Mouse (Mus musculus) right cerebral cortex, postnatal 25 days (tissue): ENCODE results near the gene Lefty2.

ENCODE experiments used
- DNase-seq: peaks from one replicate; pipeline ENCODE4 v3.0.0; 2022

Lefty2 gene

DNA sequence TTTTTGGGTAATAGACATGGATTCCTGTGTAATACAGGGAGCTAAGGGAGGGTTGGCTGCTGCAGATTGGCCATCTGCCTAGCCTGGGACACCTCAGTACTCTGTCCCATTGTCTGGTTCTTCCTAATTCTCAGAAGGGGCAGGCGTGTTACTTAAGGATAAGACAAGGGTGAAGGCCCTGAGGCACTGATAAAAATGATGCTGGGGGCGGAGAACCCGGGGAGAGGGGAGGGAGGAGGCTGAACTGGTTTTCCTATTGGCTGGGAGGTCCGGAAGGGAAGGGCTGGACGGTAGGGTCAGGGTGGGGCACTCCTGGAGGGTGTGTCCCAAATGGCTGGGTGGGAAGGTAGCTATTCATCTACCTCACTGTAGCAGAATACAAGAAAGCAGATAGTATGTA, 10.0 kb downstream of the Lefty2 start:
- no peak for DNase-seq

GRCm38 (mm10) chr1:180903666-180904038, 10.7 kb downstream of the Lefty2 start:
- DNase-seq: no peak

DNA sequence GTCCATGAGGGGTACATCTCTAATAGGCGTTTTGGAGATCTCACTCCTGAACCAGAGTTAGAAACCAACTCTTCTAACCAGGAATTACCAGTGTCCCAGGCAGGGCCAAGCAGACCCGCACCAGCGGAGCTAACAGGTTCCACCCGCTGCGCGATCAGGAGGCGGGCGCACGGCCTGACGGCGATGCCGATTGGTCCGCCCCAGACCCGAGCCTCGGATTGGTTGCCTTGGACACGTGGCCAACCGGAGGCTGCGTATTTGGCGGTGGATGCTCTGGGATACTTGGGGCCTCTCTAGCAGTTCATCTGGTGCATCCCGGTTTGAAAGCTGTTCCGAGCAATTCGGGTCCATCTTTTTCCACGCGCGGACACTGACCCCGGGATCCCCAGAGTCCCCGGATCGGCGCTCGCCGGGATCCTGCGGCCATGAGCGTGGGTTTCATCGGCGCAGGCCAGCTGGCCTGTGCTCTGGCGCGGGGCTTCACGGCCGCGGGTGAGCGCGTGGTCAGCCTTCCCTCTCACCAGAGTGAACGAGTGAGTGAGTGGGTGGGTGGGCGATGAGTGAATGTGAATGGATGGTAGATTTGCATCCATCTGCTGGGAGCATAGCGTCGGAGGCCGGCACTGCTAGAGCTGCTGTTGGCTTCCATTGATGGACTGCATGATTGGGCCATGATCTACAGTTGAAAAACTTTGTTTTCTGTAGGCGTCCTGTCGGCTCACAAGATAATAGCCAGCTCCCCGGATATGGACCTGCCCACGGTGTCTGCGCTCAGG, 11.3 kb downstream of the Lefty2 start, which contains the start of gene Pycr2:
Gene Pycr2, plus strand, starts transcription at position 255 of the 776 bp plus-strand sequence.
- DNase-seq: peak; percentile 94

- DNase-seq: no peak
Measured at GRCm38 (mm10) chr1:180904815-180905080, 11.8 kb downstream of the Lefty2 start.

DNA sequence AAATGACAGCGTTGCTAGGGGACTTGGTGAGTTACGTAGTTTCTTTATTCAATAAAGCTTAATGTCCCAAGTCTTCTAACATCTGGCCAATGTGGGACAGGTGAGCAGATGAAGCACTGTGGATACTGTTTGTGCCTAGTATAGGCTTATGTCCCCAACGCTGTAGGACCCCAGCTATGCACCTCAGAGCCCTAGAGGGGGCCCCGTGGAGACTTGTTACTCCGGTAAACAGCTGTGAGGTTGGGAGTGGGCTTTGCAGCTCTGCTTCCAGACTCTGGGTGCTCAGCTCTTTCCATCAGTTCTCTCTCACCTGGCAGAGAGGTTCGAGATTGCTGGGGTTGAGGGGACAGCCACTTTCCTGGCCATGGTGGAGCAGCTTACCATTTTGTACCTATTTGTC, 12.4 kb downstream of the Lefty2 start:
- DNase-seq: no peak

DNA sequence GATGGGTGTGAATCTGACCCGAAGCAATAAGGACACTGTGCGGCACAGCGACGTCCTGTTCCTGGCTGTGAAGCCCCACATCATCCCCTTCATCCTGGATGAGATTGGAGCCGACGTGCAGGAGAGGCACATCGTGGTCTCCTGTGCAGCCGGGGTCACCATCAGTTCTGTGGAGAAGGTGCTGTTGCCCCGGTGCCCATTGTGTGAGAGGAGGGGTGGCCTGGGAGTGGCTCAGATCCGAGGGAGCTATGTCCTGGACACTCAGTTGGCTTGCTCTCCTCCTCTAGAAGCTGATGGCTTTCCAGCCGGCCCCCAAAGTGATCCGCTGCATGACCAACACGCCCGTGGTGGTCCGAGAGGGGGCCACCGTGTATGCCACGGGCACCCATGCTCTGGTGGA, 13.0 kb downstream of the Lefty2 start:
- DNase-seq: no peak

DNA sequence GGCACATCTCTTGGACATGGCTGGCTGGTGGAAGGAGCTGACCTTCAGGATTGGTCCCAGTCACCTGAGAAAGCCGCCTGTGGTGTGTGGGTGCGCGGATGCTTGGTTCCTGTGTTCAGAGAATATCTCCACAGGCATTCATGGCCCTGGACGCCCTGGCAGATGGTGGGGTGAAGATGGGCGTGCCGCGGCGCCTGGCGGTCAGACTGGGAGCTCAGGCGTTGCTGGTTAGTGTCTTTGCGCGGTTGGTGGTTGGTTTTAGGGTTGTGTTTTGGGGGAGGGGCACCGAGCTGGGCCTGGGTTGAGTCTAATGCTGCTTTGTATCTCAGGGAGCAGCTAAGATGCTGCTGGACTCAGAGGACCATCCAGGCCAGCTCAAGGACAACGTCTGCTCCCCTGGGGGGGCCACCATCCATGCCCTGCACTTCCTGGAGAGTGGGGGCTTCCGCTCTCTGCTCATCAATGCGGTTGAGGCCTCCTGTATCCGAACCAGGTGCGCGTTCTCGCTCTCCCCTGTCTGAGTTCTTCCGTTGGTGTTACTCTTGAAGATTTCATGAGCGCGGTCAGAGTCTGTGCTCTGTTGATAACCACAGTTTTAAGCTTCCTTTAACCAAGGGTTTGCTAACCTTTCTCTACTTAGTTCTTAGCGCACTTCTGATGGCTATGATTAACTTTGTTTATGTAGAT, 13.7 kb downstream of the Lefty2 start:
- DNase-seq: no peak

DNA sequence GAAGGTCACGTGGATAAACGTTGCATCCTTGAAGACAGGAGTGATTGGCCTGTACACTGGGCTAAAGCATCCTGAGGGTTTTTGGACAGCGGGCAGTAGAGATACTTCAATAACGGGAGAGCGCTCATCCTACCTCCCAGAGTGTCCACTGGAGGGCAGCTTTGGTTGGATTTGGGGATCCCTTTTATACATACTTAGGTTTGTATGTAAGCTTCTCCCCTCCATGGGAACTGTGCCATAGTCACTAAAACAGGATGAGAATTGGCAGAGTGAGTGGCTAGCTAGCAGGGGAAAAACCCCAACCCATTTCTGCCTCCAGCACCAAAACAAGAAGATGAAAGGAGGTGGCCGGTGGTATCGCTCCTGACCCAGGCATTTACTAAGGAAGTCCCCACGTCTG, 18.2 kb downstream of the Lefty2 start:
- DNase-seq: no peak

- no peak for DNase-seq
Measured at GRCm38 (mm10) chr1:180911653-180912287, 18.9 kb downstream of the Lefty2 start.

DNA sequence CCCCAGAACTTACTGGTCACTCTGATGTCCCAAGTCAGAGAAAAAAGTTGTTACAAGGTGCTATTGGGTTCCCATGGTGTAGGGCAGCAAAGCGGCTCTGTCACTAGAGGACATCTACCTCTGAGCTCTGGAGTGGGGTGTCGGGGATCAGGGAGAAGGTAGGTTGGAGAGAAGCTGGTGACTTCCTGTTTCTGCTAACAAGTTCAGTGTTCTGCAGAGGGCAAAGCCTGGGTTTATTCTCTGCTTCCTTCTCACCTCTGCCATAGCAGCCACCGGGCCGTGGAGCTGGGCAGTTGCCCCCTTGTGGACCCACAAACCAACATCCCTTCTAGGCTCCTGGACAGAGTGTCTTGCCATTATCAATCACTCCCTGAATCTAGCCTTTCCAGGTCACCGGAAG, 19.9 kb downstream of the Lefty2 start:
- no peak for DNase-seq

DNA sequence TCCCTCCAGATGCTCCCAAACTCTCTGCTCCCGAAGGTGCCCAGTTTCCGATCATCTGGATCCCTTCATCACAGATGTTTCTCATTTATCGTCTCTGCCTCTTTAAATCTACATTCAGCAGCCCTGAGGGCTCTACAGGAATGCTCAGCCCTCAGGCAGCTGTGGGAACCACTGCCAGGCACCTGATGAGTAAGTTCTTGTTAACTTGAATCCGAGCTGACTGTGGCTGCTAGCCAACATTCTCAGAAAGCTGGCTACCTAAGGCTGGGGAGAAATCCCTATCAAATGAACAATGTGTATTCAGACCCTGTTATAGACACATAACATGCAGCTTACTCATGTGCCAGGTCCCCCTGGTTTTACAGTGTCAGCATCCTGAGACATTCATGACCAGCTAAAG, 20.9 kb downstream of the Lefty2 start:
- no peak for DNase-seq

DNA sequence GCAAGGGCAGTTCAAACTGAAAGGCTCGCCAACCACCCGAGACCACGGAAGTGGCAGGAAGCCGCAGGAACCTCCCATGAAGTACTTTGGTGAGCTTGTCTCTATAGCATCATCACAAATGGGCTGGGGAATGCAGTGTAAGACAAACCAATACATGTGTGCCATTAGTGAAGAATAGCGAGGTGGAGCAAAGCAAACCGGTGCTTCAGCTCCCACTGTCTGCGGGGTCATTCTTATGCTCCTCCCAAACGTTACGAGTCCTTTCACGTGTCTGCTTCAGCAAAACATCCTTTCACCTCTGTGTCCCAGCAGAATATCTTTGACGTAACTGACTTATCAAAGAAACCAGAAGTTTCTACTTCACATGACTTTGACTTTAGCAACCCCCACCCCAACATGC, 23.5 kb downstream of the Lefty2 start:
- DNase-seq: no peak

DNA sequence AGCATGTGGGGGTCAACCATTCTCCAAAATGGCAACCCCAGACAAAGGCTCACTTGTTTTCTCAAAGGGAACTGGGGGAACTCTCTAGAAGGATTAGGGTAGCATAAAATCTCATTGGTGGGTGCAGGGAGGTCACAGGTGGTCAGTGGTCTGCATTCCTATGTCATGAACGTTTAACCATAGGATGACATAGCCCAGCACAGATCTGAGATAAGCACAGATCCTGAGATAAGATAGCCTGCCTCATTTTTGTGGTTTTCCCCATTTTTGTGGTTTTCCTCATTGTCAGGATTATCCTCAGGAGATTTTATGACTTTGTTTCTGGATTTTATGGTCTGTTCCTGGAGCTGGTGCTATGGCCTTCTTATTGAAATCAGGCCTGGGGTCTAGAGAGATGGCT, 24.1 kb downstream of the Lefty2 start:
- no peak for DNase-seq

DNA sequence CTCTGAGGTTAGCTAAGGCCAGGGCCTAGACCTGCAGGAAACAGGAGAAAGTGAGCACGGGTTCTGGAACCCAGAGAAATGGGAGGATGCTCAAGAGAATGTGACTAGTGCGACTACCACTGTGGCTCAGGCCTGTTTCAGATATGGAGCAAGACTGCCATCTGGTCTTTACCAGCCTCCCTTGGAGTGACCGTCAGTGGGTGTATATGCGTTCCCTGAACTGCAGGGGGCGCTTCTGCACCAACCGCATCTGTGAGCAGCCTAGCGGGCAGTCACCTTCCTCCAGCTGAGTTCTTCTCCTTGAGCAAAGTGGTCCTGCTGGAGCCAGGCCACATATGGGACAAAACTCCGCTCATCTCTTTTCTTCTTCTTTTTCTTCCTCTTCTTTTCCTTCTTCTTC, 26.8 kb downstream of the Lefty2 start:
- no peak for DNase-seq

GRCm38 (mm10) chr1:180922273-180923048, 29.6 kb downstream of the Lefty2 start:
- no peak for DNase-seq

DNA sequence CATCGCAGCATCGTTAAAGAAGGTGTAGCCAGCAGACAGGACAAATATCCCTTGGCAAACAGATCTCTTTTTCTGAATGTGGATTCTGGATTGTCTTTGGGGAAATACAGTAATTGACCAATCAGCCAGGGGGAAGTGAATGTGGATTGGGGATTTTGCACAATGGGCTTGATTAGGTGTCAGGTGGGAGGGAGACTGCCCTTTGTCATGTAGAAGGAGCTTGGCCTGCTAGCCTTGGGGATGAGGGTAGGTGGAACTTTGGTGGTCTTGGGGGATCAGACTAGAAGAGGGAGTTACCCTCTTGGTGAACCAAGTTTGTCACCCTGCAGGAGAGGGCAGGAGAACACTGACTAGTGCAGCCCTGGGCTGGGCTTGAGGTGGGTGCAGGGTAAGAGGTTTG, 31.8 kb downstream of the Lefty2 start:
- no peak for DNase-seq

- DNase-seq: no peak
Measured at GRCm38 (mm10) chr1:180926286-180926685, 33.4 kb downstream of the Lefty2 start.

DNA sequence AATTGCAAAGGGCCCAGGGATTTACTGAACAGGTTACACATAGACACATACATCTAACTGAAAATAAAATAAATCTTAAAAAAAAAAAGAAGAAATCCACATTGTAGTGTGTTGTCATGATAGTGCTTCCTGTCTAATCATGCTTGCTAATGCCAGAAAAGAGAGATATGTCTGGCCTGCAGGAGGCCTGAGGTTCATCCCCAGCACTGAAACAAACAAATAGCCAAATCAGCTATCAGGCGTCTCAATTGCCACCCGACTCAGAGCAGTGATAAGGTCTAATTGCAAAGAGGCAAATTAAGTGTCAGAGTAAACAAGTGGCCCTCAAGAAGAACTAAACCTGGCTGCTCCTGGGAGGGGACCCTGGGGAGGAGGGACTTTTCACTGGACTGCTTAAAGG, 36.7 kb downstream of the Lefty2 start:
- no peak for DNase-seq

DNA sequence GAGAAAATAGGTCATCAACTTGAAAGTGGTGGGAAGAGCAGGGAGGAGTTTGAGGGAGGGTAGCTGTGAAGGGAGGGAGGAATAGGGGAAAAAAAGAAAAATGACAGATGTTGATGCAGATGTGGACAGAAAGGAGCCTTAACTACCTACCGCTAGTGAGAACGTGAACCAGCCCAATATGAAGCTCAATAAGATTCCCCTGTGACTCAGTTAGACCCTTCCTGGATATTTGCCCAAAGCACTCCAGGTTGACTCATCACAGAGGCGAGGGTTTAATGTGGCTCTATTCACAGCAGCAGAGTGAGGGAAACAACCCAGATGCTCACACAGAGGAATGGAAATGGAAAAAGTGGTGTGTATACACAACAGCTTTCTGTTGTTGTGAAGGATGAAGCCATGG, 38.2 kb downstream of the Lefty2 start:
- no peak for DNase-seq

GRCm38 (mm10) chr1:180933659-180934058, 40.8 kb downstream of the Lefty2 start:
- DNase-seq: no peak

DNA sequence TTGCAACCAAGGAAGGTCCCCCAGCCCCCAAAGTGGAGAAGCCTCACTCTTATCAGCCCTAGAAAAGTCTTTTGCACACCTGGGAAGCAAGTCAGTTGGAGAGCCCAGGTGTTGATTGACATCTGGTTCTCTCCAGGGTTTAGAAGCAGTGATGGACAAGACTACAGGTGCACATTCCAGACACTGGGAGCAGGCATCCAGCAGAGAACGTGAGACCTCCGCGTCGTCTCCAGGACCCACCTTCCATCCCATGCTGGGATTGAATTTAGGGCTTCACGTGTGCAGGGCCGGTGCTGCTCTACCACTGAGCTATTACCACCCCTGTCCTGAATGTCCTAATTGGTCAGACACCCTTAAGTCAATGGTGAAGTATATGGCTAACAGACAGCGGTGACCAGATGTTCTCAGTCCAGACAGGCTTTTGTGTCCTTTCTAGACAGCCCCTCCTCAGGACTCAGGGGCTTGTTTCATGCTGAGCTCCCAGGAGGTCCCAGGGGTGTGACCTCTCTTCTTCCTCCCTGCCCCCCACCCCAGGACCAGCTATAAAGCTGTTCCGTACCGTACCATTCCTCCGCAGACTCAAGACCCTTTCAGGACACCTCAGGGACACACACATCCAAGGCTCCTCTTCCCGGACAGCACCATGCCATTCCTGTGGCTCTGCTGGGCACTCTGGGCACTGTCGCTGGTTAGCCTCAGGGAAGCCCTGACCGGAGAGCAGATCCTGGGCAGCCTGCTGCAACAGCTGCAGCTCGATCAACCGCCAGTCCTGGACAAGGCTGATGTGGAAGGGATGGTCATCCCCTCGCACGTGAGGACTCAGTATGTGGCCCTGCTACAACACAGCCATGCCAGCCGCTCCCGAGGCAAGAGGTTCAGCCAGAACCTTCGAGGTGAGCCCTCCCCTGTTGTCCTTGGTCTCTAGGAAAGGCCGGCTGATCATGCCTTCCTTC, 41.8 kb downstream of the Lefty2 start, which contains the start of gene Lefty1:
Gene Lefty1, plus strand, starts transcription at position 556 of the 953 bp plus-strand sequence.
- DNase-seq: no peak
